Mouse (Mus musculus) erythroblast, adult 5-6 weeks (primary cell): Measurements from ENCODE around the gene Arrdc5. TPM values are rescaled to one million over a fixed set of nuclear protein-coding genes. Genes with fewer than 3 reads are reported as not detected.

ENCODE experiments used
- ATAC-seq: replicated peaks from 2 replicates; pipeline ENCODE4 v1.8.0; 2016; ENCODE audit warnings: moderate number of reproducible peaks, mild to moderate bottlenecking, moderate TSS enrichment, inconsistent platforms; ENCODE audit not compliant: poor library complexity, low FRiP score, severe bottlenecking
- total RNA-seq, 2 experiments: library from RNA; stranded (forward) in 1 of 2; stranded (reverse) in 1 of 2; fragments of 150-400 nt in 1 of 2; fragments of 200-764, 138-1000 nt in 1 of 2; gene quantifications; 2 replicates each; pipeline versions ENCODE4 v1.2.3 to v1.2.4; 2015 to 2017; ENCODE audit warnings: low replicate concordance in 2 of 2

The Arrdc5 gene
- total RNA-seq (2015; ENCODE audit: low replicate concordance) (not detected in 2 replicates), total RNA-seq (2017; ENCODE audit: low replicate concordance) (not detected in 2 replicates)

DNA sequence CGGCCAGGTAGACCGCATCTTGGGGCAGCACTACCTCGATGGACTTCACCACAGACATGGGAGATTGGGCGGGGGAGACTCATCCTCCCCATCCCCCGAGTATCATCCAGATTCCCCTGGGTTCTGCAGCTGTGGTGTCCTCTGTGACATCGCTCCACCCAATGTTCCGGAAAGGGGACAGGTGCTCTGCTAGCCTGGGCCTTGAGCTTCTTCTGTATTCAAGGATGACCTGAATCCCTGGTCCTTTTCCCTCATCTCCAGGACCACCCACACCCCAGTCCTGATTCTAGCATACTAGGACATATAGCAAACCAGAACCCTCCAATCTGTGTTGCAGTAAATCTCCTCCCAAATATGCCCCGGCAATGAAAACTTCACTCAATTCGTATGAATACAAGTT, at the start of gene Arrdc5:
Arrdc5 (minus strand) TSS at position 101 of the 400 bp plus-strand sequence.
- ATAC-seq, result no peak

- ATAC-seq, result no peak
These were observed 48.5 kb upstream of the Arrdc5 start for GRCm38 (mm10) chr17:56348586-56348985.

DNA sequence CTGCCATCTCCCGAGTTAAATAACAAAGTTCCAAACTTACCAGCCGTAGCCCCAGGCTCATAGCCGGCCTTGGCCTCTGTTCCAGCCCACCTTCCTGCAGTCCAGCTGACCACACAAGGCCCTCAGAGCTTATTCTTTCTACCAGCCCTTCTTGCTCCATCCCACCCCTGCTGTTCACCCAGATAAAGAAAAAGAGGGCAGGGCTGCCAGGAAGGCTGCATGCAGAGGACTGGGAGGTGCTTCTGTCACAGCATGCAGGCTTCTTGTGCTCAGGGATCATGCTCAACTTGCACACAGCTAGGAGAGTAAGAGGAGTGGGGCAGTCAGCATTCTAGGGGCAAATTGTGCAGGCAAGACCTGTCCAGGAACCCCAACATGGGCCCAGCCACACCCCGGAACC, 48.0 kb upstream of the Arrdc5 start:
- ATAC-seq, result peak; percentile 30; the same call in 1 of the 2 replicates

- ATAC-seq, result no peak
These were observed 45.3 kb upstream of the Arrdc5 start for GRCm38 (mm10) chr17:56345364-56345763.

DNA sequence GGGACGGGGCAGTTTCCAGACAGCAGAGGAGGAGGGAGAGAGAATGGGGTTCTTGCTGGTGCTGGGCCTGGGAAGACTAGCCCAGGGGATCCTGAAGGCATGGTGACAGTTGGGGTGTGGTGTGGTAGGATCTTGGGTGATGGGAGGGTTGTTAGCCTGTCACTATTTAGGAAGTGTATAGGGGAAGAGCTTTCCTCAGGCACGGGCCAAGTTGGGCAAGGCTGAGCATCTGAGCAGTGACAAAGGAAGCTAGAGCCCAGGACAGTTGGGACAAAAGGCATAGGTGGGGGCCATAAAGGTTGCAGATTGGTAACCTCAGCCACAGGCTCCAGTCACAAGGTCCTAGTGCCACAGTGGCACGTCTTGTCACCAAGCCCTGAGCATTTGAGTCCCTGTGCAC, 43.4 kb upstream of the Arrdc5 start:
- no peak for ATAC-seq

DNA sequence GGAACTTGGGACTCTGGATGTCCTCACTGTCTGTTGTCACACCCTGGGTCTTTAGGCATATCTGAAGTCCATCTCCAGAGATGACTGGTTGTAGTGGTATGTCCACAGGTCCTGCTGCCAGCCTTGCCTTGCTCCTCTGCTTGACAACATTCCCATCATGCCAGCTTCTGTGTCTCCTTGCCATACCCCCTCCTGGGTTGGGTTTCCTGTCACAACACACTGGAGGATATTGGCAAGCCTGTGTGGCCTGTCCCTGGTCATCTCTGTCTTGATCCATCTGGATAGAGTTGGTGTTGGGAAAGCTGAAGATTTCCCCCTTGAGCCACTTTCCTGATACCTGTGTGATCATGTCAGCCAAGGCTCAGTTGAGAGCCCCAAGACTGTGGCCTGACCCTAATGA, 40.6 kb upstream of the Arrdc5 start:
- no peak for ATAC-seq

GRCm38 (mm10) chr17:56338909-56339308, 38.8 kb upstream of the Arrdc5 start:
- peak; percentile 74 for ATAC-seq

DNA sequence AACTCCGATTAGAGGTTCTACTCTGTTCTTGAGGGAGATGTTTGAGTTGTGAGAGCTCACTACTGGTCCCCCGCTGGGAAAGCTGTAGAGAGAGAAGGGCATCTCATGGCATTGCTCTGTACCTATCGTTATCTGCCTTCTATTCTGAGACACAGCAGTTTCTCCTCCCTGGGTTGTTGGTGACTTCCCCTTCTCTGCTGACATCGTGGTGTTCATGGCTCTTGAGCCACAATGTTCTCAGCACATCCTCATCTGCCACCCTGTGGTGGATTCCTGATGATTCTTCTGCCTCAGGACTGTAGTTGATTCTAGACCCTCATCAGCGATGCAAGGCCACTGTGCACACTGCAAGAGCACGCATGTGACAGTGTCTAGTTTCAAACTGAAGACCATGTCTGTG, 37.7 kb upstream of the Arrdc5 start:
- ATAC-seq, result no peak

GRCm38 (mm10) chr17:56337190-56337589, 37.1 kb upstream of the Arrdc5 start:
- ATAC-seq, result no peak

DNA sequence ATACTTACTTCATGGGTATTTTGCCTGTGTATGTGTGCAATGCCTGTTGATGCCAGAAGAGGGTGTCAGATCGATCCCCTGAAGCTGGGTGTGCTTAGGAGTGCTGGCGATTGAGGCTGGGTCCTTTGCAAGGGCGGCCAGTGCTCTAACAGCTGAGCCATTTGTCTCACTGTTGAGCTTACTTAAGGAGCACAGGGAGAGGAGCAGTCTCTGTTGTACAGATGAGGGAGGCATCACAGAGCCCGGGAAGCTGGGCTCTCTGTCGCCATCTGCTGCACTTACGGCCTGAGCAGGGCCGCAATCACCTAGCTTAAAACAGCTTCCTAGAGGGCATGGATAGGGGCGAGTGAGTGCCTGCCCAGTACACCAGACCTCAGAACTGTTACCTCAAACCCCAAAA, 32.9 kb upstream of the Arrdc5 start:
- no peak for ATAC-seq

DNA sequence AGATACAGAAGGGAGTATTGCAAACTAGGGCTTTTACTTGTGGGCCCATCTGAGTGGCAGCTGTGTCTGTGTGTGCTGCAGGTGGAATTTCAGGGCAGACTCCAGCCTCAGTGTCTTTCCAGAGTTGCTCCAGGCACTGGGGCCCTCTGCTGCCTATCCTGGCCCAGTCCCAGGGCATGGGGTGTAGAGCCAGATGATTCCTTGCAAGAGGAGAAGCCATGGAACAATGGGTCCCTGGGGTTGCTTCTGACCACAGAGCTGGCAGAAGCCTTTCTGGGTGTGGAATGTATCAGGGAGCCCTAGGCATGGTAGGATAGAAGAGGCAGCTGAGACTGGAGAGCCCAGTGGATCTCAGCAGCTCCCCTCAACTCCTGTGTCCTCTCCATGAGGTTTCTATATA, 31.2 kb upstream of the Arrdc5 start:
- no peak for ATAC-seq

DNA sequence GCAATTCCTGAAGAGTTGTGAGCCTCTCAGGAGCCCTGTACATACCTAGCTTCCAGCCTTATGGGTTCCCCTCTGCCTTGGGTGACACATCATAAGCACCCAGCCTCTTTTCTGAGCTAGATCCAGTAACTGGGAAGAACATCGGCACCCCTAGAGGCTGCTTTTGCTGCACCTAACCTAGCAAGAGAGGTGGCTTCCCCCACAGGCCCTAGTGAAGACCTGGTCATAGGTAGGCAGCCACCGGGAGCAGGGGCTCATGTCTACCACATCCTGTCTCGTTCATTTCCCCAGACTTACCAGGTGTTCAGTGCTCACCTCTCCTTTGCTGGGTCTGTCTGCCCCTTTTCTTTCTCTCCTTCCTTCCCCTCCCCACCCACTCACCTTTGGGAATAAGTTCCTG, 30.3 kb upstream of the Arrdc5 start:
- ATAC-seq, result no peak

DNA sequence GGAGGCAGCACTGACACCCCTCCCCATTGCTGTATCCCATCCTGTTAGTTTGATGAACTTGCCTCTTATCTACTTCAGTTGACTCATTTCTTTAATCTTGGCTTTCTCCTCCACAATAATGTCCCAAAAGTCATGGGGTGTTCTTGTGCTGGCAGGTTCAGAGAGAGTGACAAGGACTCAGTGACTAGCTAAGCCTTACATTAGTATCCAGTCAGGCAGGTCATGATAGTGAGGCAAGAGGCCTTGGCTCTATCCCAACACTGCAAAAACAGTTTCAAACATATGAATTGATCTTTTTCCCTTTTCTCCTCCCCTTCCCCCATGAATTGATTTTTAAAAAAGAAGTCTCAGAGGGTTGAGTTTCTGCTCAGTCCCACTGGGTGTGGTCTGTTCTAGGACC, 29.2 kb upstream of the Arrdc5 start:
- ATAC-seq, result no peak

GRCm38 (mm10) chr17:56326153-56327147, 26.4 kb upstream of the Arrdc5 start:
- ATAC-seq, result peak; percentile 8; the same call in 1 of the 2 replicates

DNA sequence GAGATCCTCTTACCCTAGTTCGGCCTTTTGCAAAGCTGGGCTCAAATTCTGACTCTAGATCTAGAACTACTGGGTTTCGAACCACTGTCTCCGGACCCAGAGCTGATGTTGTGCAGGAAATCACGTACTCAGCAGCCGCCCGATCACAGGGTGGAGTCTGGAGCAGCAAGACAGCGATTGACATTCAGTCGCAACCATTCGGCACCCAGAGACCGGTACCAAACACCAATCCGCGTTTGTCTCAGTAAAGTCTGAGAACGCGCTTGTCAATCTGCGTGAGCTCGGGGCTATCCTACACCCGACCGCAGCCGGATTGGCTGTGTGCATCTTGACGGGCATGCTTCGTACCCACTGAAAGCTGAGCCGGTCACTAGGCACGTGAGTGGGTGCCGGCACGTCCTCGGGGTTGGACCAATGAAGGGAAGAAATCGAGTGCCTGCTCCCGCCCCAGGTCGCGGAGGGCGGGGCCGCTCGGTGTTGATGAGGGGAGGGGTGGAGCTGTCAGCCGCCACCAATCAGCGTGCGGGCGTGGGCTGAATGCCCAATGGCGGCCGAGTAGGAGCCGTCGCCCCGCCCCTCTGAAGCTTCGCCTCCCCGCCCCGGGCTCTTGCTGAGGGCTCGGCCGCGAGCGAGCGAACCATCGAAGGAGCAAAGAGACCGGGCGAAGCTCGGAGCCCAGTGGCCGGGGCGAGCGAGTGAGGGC, 25.5 kb upstream of the Arrdc5 start, which contains the start of gene Kdm4b:
Kdm4b (plus strand) TSS at position 613 of the 703 bp plus-strand sequence.
- ATAC-seq, result peak; percentile 94

DNA sequence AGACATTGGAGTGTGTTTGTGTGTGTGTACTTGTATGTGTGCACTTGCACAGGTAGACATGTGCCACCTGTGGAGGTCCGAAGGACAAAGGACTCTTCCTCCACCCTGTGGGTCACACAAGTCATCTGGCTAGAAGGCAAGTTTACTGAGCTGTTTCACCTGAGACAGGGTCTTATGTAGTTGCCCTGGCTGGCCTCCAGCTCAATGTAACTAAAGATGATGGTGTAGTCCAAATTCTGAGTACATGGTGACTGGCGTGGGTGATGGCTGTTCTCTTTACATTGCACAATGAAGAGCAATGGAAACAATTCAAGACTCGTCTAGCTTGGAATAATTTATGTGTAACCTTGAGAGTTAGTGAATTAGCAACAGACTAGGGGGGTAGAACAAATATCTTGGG, 24.3 kb upstream of the Arrdc5 start:
- no peak for ATAC-seq

DNA sequence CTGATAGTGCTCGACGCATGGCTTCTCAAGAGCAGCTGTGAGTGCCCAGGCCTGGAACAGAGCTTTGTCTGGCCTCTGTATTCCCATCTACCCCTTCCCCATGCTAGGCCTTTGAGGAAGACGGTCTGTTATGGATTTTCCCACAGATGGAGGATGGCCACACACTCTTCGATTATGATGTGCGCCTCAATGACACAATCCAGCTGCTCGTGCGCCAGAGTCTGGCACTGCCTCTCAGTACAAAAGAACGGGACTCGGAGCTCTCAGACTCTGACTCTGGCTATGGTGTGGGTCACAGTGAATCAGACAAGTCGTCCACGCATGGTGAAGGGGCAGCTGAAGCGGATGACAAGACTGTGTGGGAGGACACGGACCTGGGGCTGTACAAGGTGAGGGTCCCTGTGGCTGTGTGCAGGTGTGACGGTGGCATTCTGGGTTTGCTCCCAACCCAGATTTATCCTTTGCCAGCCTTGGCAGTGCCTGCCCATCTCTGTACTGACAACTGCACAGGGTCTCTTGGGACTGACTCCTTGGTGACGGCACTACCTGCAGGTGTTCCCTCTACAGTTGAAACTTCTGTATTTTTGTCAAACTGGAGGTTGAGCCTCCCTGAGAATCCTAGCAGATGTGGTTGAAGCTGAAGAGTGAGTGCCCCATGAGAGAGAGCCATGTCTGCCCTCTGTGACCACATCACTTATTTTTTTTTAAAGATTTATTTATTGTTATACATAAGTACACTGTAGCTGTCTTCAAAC, 9.3 kb upstream of the Arrdc5 start:
- no peak for ATAC-seq

DNA sequence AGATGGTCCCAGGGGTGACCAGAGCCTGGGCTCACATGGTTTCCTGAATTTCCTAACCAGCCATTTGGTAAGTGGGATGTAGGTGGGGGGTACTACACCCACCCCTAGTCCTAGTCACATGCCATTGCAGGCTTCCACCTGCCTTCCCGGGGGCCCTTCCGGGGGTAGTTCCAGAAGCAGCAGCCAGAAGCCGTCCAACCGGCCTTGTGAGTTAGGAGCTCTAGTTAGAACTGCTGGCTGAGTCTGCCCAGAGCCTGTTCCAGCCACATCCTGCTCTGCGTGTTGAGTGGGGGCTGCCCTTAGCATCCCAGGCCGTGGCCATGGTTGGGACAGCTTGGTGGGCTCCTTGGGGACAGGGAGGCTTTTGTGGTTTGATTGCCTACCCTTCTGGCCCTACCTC, 8.0 kb upstream of the Arrdc5 start:
- ATAC-seq, result no peak

GRCm38 (mm10) chr17:56305826-56306225, 5.7 kb upstream of the Arrdc5 start:
- ATAC-seq, result no peak

DNA sequence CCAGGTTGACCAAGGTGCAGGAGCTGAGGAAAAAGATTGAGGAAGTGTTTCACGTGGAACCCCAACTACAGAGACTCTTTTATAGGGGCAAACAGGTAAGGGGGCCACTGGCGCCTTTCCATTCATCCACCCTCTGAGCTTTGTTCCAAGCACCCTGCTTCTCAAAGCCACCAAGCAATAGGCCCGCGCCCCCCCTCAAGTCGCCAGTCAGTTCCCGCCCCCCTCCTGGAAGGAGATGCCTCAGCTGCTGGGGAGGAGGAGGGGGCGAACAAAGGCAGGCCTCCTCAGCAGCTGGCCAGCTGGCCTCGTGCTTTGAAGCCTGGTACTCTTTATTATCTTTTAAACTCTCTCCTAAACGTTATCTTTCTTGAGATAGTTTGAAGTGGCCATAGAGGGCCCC, 5.1 kb upstream of the Arrdc5 start:
- no peak for ATAC-seq
